Mouse (Mus musculus) bone marrow macrophage, adult 2 months (primary cell): ENCODE results near the gene Sorcs1.

Experiments used
- CTCF ChIP-seq: IDR thresholded peaks from 2 replicates; pipeline ENCODE4 v1.5.1; 2012; ENCODE audit warnings: low read depth, mild to moderate bottlenecking, low read length, moderate library complexity
- POLR2A ChIP-seq: IDR thresholded peaks from 2 replicates; pipeline ENCODE4 v1.6.1; 2012; ENCODE audit warnings: mild to moderate bottlenecking, low read depth, low read length, borderline replicate concordance

DNA sequence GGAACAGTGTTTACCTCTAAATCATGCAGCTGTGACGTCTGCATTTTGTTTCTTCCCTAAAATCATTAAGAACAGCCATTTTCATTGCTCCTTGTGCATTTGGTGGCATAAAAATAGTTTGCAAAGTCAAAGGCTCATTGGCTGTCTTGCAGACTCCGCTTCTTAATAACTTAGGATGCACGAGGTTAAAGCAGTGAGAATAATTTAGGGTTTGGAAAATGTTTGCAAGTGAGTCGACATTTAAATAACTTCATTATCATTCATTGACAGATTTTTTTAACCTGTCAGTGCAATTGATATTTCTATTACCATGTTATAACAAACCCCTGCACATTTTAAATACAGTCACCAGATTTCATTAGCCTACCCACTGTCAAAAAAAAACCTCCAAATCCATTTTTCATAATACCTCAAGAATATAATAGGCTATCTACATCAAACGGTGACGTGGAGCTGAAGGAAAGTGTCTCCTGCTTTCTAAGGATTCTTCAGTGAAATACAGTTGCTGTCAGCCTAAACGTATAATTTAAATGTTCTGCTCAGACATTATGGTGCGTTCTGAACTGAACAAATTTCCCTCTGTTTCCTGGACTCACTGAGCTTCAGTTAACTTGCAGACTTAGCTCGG is 288.4 kb downstream of the Sorcs1 start:
- TF ChIP-seq CTCF, result no peak
- TF ChIP-seq POLR2A, result no peak
